Mouse (Mus musculus) E14TG2a.4 (cell line): Measurements from ENCODE around the gene Epb41.

Experiments
- H3K27me3 ChIP-seq: 2 replicates; pipeline ENCODE4 v1.6.1; 2014; ENCODE audit warnings: low read length, control low read depth; ENCODE audit not compliant: insufficient read depth
- H3K36me3 ChIP-seq: 2 replicates; pipeline ENCODE4 v1.6.1; 2014; ENCODE audit warnings: low read length, control low read depth; ENCODE audit not compliant: insufficient read depth
- H3K4me1 ChIP-seq: replicated peaks from 2 replicates; pipeline ENCODE4 v1.6.1; 2014; ENCODE audit warnings: low read depth, low read length, control low read depth
- H3K4me3 ChIP-seq: replicated peaks from 2 replicates; pipeline ENCODE4 v1.5.1; 2014; ENCODE audit warnings: mild to moderate bottlenecking, low read length
- H3K9me3 ChIP-seq: 2 replicates; pipeline ENCODE4 v1.6.1; 2014; ENCODE audit warnings: low read length, control low read depth
- CTCF ChIP-seq: conservative IDR thresholded peaks from 2 replicates; pipeline ENCODE4 v1.5.1; 2014; ENCODE audit warnings: low read length
- NANOG ChIP-seq: IDR thresholded peaks from 2 replicates; pipeline ENCODE4 v1.6.1; 2014; ENCODE audit warnings: borderline replicate concordance, low read length, mixed read lengths
- POU5F1 ChIP-seq: IDR thresholded peaks from 2 replicates; pipeline ENCODE4 v1.6.1; 2014; ENCODE audit warnings: low read length, borderline replicate concordance

Epb41 gene

GRCm38 (mm10) chr4:132078296-132078714, 3.2 kb upstream of the Epb41 start:
- no peak for TF ChIP-seq NANOG
- no peak for TF ChIP-seq CTCF
- TF ChIP-seq POU5F1: no peak
- Histone ChIP-seq H3K4me1 (peaks cover 41% of the 10 kb centered on the region), H3K27me3 (peaks cover 30% of the 10 kb centered on the region), H3K36me3 (no peaks in the 10 kb centered on the region), H3K9me3 (no peaks in the 10 kb centered on the region), H3K4me3 (no peak overlapping the region)

GRCm38 (mm10) chr4:132077445-132077844, 2.3 kb upstream of the Epb41 start:
- Histone ChIP-seq H3K36me3 (no peaks in the 10 kb centered on the region), H3K27me3 (peaks cover 34% of the 10 kb centered on the region), H3K9me3 (no peaks in the 10 kb centered on the region), H3K4me1 (peaks cover 46% of the 10 kb centered on the region), H3K4me3 (peak overlapping the region; percentile 49; the same call in 1 of the 2 replicates)
- TF ChIP-seq POU5F1: no peak
- no peak for TF ChIP-seq CTCF
- no peak for TF ChIP-seq NANOG

- Histone ChIP-seq H3K27me3 (peaks cover 41% of the 10 kb centered on the region), H3K4me1 (peaks cover 46% of the 10 kb centered on the region), H3K36me3 (no peaks in the 10 kb centered on the region), H3K4me3 (peak overlapping the region; percentile 49), H3K9me3 (no peaks in the 10 kb centered on the region)
- TF ChIP-seq CTCF (no peak), POU5F1 (no peak), NANOG (no peak)
These were observed 1.6 kb upstream of the Epb41 start for GRCm38 (mm10) chr4:132076480-132077405.

GRCm38 (mm10) chr4:132075796-132076195, 675 bp upstream of the Epb41 start:
- Histone ChIP-seq H3K36me3 (no peaks in the 10 kb centered on the region), H3K4me3 (peak overlapping the region; percentile 96; the same call in 1 of the 2 replicates), H3K9me3 (no peaks in the 10 kb centered on the region), H3K4me1 (peaks cover 47% of the 10 kb centered on the region), H3K27me3 (peaks cover 43% of the 10 kb centered on the region)
- TF ChIP-seq POU5F1: no peak
- TF ChIP-seq NANOG: no peak
- TF ChIP-seq CTCF: no peak

- Histone ChIP-seq H3K36me3 (no peaks in the 10 kb centered on the region), H3K27me3 (peaks cover 35% of the 10 kb centered on the region), H3K4me1 (peaks cover 48% of the 10 kb centered on the region), H3K9me3 (no peaks in the 10 kb centered on the region), H3K4me3 (peak within 1 kb of the TSS; percentile 96)
- TF ChIP-seq NANOG: no peak
- TF ChIP-seq POU5F1: no peak
- TF ChIP-seq CTCF: no peak
These were observed 816 bp downstream of the Epb41 start, which contains the start of gene Gm10300 for GRCm38 (mm10) chr4:132074077-132074932. Gene Gm10300, plus strand, starts transcription at chr4:132074697.

GRCm38 (mm10) chr4:132072946-132073345, 2.2 kb downstream of the Epb41 start:
- no peaks in the 10 kb centered on the region for H3K9me3 ChIP-seq
- H3K4me1 ChIP-seq: peaks cover 44% of the 10 kb centered on the region
- no peaks in the 10 kb centered on the region for H3K36me3 ChIP-seq
- TF ChIP-seq POU5F1 (no peak), CTCF (no peak), NANOG (no peak)
- peaks cover 28% of the 10 kb centered on the region for H3K27me3 ChIP-seq
- no peak overlapping the region for H3K4me3 ChIP-seq

GRCm38 (mm10) chr4:132072156-132072555, 3.0 kb downstream of the Epb41 start:
- Histone ChIP-seq H3K9me3 (no peaks in the 10 kb centered on the region), H3K4me1 (peaks cover 39% of the 10 kb centered on the region), H3K4me3 (no peak overlapping the region), H3K36me3 (no peaks in the 10 kb centered on the region), H3K27me3 (peaks cover 28% of the 10 kb centered on the region)
- TF ChIP-seq POU5F1 (no peak), CTCF (no peak), NANOG (no peak)

- Histone ChIP-seq H3K36me3 (no peaks in the 10 kb centered on the region), H3K4me3 (no peak overlapping the region), H3K9me3 (no peaks in the 10 kb centered on the region), H3K4me1 (peaks cover 36% of the 10 kb centered on the region), H3K27me3 (peaks cover 28% of the 10 kb centered on the region)
- no peak for TF ChIP-seq POU5F1
- TF ChIP-seq CTCF: no peak
These were observed 3.4 kb downstream of the Epb41 start for GRCm38 (mm10) chr4:132071674-132072073.
